Mouse (Mus musculus): ENCODE measurements at regions not wholly inside any gene's neighbourhood (a gene's known extent, or its start where the extent isn't known, plus 50 kb on each side); places are given as distances from the start of the nearest gene placed in this dataset.

DNA sequence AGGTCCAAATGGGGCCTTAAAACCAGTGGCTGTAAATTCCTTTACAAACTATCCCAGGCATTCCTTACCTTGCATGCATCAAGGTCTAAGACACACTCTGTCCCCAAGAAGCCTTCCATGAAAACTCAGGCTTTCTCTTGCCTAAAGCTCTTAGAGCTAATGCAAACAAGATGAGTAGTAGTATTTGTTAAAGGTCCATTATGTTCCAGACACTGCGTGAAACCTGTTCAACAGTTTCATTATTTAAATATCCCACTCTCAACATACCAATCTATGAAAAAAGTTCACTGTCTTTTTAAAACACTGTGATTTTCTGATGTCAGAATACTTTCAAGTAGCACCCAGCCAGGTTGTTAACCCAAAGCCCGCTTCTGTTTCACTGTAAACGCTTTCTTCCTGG, 687.9 kb upstream of the A1bg start:
- intact Hi-C loops (cut with DNase I), result no loop called here

DNA sequence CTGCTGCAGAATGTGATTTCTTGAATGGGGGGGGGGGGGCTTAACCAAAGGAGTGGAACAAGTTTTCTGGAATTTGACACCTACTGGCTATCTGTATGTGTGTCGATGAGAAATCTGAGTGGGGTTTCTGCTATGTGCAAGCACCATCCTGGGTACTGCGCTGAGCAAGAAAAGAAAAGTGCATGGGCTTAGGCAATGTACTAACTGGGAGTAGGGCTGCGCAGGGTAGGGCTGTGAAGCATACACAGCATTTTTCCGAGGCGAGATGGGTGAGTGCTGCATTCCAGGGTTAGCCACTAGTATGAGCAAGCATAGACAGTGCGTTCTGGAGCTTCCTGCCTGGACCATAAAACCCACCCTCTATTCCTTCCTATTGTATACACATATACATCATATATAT, 686.8 kb upstream of the A1bg start:
- intact Hi-C loops (cut with DNase I), result no loop called here
- DNase-seq (ENCODE audit: low spot score), result no peak

More for the DNA sequence above, 687.9 kb upstream of the A1bg start:
- DNase-seq (ENCODE audit: low spot score), result no peak

DNA sequence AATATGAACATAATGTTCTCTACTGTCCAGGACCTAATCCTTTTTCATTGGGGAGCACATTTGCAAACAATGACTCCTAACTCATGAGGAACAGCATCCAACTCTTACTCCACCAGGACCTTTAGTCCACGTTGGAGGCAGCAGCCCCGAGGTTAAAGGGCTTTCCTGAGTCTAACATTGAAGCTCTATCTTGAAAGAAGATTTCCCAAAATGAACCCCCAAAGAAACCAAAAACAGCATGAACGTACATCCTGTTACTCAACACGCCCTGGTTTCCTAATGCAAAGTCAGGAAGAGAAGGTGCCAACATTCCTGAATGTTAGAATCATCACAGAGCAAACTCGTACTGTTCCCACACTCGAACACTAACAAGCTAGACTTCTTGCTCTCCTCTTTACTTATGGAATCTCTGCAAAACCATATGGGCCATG, 685.5 kb upstream of the A1bg start:
- intact Hi-C loops (cut with DNase I), result no loop called here
- no peak for DNase-seq (ENCODE audit: low spot score)

DNA sequence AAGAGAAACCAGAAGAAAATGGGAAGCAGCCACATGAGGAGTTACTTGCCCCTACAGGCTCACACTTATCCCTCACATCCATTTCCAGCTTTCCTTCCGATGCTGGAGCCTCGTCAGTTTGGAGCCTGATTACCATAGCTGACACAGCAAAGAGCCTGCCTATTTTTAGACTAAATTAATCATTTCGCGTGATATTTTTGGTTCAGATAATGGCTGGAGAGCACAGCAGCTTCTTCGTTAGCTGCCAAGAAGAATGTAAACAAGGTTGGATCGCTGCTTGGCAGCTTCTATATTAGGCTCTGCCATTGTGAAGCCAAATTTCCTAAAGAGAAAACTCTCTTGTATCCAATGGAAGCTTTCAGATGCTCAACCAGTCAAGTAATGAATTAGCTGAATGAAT, 676.9 kb upstream of the A1bg start:
- intact Hi-C loops (cut with DNase I), result no loop called here
- DNase-seq (ENCODE audit: low spot score), result no peak

DNA sequence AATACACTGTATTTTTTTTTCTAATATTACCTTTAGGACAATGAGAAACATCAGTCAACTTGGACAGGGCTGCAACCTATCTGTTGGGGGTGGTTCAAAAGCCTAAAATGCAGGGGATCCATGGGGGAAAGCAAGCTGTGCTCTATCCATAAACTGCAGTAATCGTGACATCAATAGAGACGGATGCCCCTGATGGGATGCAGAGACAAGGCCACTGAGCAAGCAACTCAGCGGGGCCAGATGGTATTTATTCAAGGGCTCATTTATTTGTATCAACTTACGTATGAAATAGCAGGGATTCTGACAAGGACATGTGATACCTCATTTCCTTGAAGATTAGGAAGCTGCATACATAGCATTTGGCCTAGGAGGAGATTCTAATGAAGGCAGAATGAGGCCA, 673.5 kb upstream of the A1bg start:
- DNase-seq (ENCODE audit: low spot score), result no peak
- intact Hi-C loops (cut with DNase I), result no loop called here

DNA sequence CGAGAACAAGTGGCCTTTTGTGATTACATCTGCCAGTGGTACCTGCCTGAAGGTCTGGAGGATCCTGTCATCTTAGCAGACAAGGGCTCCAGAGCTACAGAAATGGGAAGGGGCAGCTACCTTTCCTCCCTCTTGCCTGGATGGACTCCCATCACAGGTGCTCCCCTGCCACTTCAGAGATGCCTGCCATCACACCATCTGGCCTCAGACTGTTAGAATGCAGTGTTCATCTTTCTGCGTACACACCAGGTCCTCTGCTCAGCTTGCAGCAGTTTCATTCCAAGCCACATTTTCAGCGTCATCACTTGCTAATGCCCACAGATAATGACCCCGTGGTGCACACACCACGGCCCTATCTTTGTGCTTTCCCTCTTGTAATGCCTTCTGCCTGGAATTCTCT, 666.1 kb upstream of the A1bg start:
- DNase-seq (ENCODE audit: low spot score), result no peak
- intact Hi-C loops (cut with DNase I), result no loop called here

DNA sequence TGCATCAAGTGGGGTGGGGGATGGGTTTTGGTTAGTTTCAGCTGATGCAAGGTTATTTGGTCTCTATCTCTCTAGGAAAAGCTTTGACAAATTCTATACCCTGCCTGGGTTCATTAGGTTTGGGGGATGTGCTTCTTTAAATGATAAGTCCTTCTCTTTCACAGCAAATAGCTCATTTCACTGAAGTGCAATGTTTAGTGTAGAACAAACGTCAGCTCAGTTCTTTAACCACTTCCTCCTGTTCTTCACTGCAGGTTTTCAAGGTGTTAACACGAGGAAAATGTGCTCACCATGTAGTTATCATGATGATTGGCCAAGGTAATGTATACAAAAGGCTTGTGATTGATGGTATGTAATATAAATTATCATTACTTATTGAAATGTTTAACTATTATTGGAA, 659.5 kb upstream of the A1bg start:
- no peak for DNase-seq (ENCODE audit: low spot score)
- intact Hi-C loops (cut with DNase I), result no loop called here

DNA sequence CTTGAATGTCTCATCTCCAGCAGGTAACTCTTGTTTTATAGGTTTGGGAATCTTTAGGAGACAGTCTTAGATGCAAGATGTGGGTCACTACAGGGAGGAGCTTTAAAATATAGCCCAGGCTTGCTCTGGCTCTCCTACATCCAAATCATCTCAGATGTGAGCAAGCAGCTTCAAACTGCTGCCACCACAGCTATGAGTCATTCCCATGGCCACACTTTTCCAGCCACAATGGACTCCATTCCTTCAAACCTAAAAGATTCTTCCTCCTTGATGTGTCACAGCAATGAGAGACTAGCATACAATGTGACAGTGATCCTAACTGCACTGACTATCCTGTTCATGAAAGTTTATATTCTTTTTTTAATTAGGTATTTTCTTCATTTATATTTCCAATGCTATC, 640.5 kb upstream of the A1bg start:
- no peak for DNase-seq (ENCODE audit: low spot score)
- intact Hi-C loops (cut with DNase I), result no loop called here

DNA sequence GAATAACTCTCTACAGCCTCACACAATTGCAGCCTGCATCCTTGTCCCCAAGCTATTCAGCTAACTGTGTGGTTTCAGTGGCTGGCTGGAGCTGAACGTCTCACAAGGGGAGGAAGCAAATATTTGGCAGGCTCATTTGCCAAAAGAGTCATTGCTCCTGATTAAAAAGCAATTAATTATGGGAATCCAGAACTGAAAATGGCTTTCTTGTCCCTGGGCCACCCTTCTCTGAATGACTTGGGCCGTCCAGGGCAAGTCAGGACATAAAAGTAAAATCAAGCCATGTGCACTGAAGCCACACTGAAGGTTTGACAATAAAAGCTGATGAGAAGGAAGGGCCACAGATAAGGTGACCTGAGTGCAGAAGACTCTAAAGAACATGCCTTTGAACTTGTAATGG, 639.4 kb upstream of the A1bg start:
- DNase-seq (ENCODE audit: low spot score), result no peak
- intact Hi-C loops (cut with DNase I), result no loop called here

DNA sequence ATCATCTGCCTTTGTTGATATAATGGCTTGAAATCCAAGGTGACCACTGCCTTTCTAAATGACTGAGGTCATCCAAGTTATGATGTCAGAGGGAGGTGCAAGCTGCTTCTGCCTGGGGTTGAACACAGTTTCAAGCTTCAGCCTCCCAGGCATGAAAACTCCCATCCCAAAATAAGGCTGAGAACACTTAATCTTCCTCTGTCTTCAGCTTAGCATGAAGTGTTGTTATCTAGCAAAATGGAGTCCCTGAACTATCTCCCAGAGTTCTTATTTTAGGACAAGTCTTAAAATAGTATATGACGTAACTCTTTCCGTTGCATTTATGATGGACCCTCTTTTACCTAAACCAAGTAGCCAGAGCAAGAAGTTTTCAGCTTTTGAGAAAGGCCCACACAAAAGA, 631.1 kb upstream of the A1bg start:
- no peak for DNase-seq (ENCODE audit: low spot score)
- intact Hi-C loops (cut with DNase I), result no loop called here

DNA sequence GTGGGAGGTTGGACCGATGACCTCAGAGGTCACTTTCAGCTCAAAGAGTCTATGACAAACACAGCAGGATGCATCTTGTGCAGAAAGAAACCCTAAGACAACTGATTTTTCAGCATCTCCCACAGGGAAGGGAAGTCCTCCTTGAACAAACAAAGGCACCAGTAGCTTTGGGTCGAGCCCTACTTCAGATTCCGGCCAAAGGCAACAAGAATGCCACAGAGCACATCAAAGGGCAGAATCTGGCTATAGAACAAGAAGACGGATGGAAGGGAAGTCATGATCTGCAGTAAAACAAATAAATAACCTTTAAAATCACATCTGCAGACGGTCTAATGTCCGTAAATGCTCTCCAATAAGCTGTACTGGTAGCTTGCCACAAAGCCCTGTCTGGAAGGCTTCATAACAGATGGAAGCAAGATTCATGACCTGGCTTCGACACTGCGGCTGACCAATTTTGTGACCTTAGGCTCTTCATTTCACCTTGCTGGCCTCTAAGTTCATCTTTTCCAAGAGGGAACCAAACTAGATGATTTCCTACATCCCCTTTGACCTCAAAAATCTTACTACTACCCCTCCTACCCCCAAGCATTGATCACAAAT, 630.4 kb upstream of the A1bg start:
- no peak for DNase-seq (ENCODE audit: low spot score)

DNA sequence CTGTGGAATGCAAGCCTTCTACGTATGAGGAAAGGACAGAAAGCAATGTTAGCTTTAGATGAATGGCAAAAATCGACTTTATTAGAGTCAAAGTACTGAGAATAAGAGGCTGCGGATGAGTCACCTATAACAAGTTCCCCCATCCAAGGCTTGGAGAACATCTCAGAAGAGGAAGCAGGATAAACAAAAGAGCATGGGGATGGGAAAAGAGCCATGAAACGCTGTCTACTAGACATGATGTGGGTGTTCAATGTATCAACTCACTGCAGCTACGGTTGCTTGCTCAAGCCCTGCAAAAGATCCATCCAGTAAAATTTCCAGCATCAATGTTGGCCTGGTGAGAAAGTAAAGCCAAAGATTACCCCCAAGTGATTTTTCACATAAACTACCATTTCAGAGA, 628.4 kb upstream of the A1bg start:
- intact Hi-C loops (cut with DNase I), result no loop called here
- DNase-seq (ENCODE audit: low spot score), result no peak

More for the DNA sequence above, 630.4 kb upstream of the A1bg start:
- intact Hi-C loops (cut with DNase I), result no loop called here

DNA sequence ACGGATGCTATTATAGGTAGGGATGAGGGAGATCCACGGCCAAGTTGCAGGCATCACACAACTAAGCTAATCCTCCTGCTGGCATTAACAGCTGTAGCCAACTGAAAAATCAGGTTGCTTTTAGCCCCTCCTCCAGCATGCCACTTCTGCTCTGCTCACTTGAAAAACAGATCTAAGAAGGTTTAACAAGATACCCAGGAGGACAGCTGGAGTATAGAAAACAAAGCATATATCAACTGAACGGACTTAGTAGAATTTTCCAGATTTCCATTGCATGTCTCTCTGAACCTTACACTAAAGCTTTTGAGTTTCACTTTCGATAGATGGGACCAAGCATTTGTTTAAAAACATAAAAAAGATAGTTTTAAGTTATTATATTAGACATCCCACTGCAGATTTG, 625.6 kb upstream of the A1bg start:
- DNase-seq (ENCODE audit: low spot score), result no peak
- intact Hi-C loops (cut with DNase I), result no loop called here

DNA sequence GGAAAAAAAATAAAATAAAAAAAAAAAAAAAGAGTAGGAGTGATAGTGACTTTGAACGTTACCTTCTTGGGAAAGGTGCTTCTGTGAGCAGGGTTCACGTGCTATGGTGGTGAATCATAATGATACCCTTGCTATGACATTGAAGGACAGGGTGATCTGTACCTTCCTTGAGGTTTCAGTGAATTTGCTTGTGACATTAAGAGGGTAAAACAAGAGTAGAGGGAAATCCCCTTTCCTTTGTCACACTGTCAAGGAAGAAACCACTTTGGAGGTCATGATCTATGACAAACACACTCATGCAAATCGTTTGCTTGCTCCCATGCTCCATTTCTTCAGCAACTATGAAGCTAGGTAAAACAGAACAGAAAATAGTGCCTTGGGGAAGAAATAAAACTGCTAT, 623.8 kb upstream of the A1bg start:
- intact Hi-C loops (cut with DNase I), result no loop called here
- DNase-seq (ENCODE audit: low spot score), result no peak

DNA sequence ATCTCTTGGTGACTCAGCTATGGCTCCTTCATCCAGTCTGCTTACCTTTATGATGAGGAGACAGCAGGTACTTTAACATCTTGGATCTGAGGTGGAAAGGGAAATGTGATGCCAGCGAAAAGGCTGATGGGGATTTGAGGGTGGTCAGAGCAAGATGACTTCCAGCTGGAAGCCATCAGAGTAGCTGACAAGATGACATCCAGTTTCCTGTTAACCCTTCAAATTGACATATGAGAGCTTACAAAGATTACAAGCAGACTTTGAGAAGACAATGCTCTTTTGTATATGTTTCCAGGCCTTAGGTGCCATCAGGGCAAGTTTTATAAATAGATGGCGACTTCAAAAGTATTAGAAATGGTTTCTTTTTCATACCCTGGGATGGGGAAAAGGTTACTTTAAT, 621.3 kb upstream of the A1bg start:
- intact Hi-C loops (cut with DNase I), result no loop called here
- no peak for DNase-seq (ENCODE audit: low spot score)

DNA sequence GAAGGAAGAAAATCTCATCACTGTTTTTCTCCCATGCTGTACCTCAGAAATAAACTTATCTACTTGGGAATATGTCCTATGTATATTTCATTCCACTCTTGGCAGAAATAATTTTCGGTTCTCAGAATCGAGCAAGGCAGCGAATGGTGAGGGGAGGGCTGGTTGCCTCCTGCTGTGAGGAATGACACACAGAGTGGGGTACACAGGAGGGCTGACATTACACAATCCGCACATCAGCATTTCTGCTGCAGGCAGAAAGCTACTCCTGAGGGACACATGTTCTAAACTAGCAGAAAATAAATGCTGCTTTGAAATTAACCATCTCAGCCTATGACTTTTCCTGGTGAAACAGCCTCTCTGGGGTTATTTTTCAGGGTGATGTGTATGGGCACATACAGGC, 618.8 kb upstream of the A1bg start:
- no peak for DNase-seq (ENCODE audit: low spot score)
- intact Hi-C loops (cut with DNase I), result no loop called here

DNA sequence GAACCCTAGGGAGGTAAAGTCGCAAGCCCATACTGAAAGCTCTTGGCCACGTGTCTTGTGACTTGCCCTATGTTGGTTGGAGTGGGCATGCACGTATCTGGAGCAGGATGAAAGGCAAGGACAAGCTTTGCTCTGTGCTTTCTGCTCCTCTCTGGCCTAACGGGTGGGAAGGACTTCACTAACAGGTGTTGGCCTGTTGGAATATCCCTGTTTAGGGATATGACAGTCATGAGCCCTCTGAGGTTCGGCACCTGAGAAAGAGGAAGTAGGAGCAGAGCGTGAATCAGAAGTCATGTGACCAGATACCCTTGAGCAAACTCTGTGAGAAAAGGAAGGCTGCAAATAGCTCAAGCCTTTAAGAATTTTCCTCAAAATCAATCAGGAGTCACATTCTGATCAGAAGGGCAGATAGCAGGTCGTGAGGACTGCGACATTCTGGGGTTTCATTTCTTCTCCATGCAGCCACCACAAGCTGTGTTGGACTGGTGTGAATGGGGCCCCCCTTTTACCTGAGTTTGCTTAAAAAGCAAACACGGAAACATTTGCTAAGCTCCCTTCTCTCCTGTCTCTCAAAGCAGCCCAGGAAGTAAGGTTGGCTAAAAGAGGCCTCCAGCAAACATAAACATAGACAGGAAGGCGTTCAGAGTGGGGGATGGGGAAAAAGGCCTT, 618.1 kb upstream of the A1bg start:
- no peak for DNase-seq (ENCODE audit: low spot score)
- intact Hi-C loops (cut with DNase I), result no loop called here

DNA sequence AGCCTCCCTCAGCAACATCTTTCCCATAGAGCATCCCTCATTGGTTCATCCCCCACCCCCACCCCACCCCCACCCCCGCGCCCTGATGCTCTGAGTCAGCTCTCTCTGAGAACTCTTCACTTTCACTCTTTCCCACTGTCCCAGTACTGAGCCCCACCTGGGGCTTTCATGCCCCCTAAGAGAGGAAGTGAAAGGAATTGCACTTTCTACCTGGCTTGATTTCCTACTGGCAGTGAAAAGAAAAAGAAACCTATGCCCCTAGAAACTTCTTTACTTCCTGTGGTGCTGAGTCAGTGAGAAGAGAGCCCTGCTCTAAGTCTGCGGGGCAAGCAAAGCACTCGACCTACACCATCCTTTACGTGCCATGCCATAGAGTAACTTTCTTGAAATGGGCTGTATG, 616.1 kb upstream of the A1bg start:
- intact Hi-C loops (cut with DNase I), result no loop called here
- DNase-seq (ENCODE audit: low spot score), result no peak

DNA sequence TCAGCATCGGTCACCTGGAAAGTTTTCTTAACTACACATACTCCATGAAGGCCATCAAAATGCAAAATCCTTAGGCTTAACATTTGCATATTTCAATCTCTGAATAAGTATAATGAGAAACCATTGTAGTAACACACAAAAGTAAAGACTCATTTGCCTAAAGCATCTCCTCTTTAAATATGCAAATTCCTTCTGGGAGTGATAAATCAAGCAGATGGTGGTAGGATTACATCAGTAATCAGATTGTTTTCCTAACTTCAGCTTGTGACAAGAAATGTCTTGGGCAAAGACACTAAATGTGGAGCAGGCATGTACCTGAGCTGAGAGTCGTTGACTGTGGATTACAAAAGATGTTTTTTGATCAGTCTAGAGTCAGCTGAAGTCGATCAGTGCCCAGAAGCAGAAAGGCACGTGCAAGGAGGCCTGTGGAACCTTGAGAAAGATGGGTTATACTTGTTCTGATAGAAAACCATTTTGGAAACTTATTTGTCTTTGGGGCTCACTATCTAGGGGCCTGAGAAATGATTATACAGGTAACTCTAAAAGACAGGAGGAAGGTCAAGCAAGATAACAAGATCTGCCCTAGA, 615.5 kb upstream of the A1bg start:
- DNase-seq (ENCODE audit: low spot score), result no peak
- intact Hi-C loops (cut with DNase I), result no loop called here

DNA sequence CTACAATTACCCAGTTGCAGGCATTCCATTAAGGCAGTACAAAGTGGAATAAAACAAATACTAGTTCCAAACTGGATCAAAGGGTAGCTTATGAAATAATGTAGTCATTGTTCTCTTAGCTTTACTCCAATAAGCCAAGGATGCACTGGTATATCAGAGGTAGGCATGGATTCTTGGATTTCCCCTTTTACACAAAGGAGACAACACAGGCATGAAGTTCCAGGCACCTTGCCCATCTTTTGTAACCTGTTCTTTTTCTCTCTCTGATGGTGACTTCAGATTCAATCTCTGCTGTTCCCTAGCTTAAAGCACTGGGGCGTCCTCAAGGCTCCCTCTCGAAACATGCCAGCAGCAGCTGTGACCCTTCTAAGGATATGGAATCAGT, 613.5 kb upstream of the A1bg start:
- intact Hi-C loops (cut with DNase I), result no loop called here
- DNase-seq (ENCODE audit: low spot score), result no peak

DNA sequence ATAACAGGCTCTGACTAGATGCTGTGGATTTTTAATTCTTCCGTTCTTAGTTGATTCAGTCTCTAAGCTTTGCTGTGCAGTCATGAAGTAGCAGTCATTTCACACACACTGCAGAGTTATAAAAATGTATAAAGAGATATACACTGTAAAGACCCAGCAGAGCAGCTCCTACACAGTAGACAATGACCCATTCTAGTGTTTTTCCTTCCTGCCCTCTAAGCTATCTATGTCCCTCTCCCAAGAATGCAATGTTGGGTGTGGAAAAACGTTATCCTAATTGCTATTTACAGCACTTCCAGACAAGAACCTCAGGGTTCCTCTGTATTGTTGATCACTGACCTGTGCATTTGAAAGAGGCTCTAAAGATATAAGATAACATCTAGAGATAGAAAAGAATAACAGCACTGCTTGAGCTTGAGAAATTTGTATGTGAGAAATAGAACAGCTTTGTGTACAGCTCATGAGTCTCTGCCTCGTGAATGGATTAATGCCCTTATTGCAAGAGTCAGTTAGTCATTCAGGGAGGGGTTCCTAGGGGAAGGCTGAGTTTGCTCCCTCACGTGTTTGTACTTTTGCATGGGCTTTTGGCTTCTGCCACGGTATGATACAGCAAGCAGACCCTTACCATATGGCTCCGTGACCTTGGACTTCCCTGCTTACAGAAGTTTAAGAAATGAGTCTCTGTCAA, 613.0 kb upstream of the A1bg start:
- intact Hi-C loops (cut with DNase I), result no loop called here
- no peak for DNase-seq (ENCODE audit: low spot score)
